Mouse (Mus musculus) G1E (cell line): ENCODE measurements around the gene Agbl3. TPM values are rescaled to one million over a fixed set of nuclear protein-coding genes. Genes with fewer than 3 reads are reported as not detected.

Experiments
- ATAC-seq: 2 replicates; pipeline ENCODE4 v1.8.0; 2016; ENCODE audit warnings: mild to moderate bottlenecking; ENCODE audit not compliant: insufficient number of reproducible peaks, poor library complexity, low FRiP score, severe bottlenecking; ENCODE audit errors: extremely low read depth
- DNase-seq: peaks from one replicate; pipeline ENCODE4 v3.0.0; 2012; ENCODE audit warnings: low spot score
- H3K27me3 ChIP-seq: 2 replicates; pipeline ENCODE4 v1.6.1; 2012; ENCODE audit warnings: mild to moderate bottlenecking, low read length, inconsistent platforms; ENCODE audit not compliant: insufficient read depth
- H3K36me3 ChIP-seq: replicated peaks from 2 replicates; pipeline ENCODE3; 2012; ENCODE audit warnings: mild to moderate bottlenecking, inconsistent platforms
- H3K4me1 ChIP-seq: 2 replicates; pipeline ENCODE4 v1.6.1; 2012; ENCODE audit warnings: low read depth, low read length, inconsistent platforms, mixed read lengths; ENCODE audit not compliant: insufficient read depth
- H3K4me3 ChIP-seq: 2 replicates; pipeline ENCODE4 v1.5.1; 2012; ENCODE audit warnings: low read depth, mild to moderate bottlenecking, inconsistent platforms, low read length, moderate library complexity, mixed read lengths
- H3K9me3 ChIP-seq: replicated peaks from 2 replicates; pipeline ENCODE4 v1.6.1; 2012; ENCODE audit warnings: inconsistent platforms
- CTCF ChIP-seq: IDR thresholded peaks from 2 replicates; pipeline ENCODE4 v1.5.1; 2012; ENCODE audit warnings: low read depth, low read length, inconsistent platforms, mixed read lengths
- GATA1 ChIP-seq: IDR thresholded peaks from 2 replicates; pipeline ENCODE4 v1.6.1; 2012; ENCODE audit warnings: borderline replicate concordance, low read length, inconsistent platforms, mixed read lengths
- GATA2 ChIP-seq: IDR thresholded peaks from 2 replicates; pipeline ENCODE4 v1.6.1; 2012; ENCODE audit warnings: low read depth, low read length, inconsistent platforms, borderline replicate concordance
- POLR2AphosphoS5 ChIP-seq: IDR thresholded peaks from 2 replicates; pipeline ENCODE4 v1.6.1; 2012; ENCODE audit warnings: low read depth, low read length, inconsistent platforms; ENCODE audit not compliant: insufficient replicate concordance
- TAL1 ChIP-seq: conservative IDR thresholded peaks from 2 replicates; pipeline ENCODE4 v1.6.1; 2012; ENCODE audit warnings: low read depth, low read length, inconsistent platforms, mixed read lengths
- polyA plus RNA-seq: library from polyadenylated mRNA; stranded (reverse); fragments of >175 nt; gene quantifications from 2 replicates; pipeline ENCODE4 v1.2.3, GENCODE M21; 2012
- total RNA-seq, 2 experiments: library from RNA; stranded (forward) in 1 of 2; stranded (reverse) in 1 of 2; fragments of 200-1000 nt in 1 of 2; fragments of >200 nt in 1 of 2; fragmentation: Nextera tagmentation in 1 of 2; gene quantifications; 2 replicates each; pipeline ENCODE4 v1.2.3; 2014 to 2017

The Agbl3 gene
- total and polyA plus RNA-seq, 3 experiments, result 0.22 TPM; not detected in 2

GRCm38 (mm10) chr6:34879101-34879740 is 99.0 kb downstream of the Agbl3 start:
- Histone ChIP-seq H3K36me3 (peaks cover 76% of the 10 kb centered on the region), H3K4me1 (peaks cover 39% of the 10 kb centered on the region), H3K4me3 (no peak overlapping the region), H3K27me3 (no peaks in the 10 kb centered on the region), H3K9me3 (no peaks in the 10 kb centered on the region)
- TF ChIP-seq TAL1 (no peak), POLR2AphosphoS5 (no peak), GATA2 (no peak), CTCF (no peak), GATA1 (no peak)
- DNase-seq (no peak), ATAC-seq (no peak)

- DNase-seq (no peak), ATAC-seq (no peak)
- H3K9me3 ChIP-seq, result no peaks in the 10 kb centered on the region
- peaks cover 76% of the 10 kb centered on the region for H3K36me3 ChIP-seq
- TF ChIP-seq GATA1, result no peak
- no peak for TF ChIP-seq GATA2
- no peak for TF ChIP-seq POLR2AphosphoS5
- TF ChIP-seq CTCF, result no peak
- TF ChIP-seq TAL1, result no peak
- no peaks in the 10 kb centered on the region for H3K27me3 ChIP-seq
- H3K4me1 ChIP-seq, result peaks cover 31% of the 10 kb centered on the region
- no peak overlapping the region for H3K4me3 ChIP-seq
Measured at GRCm38 (mm10) chr6:34879911-34880475, 99.8 kb downstream of the Agbl3 start.

- DNase-seq, result no peak
- ATAC-seq, result no peak
Measured at GRCm38 (mm10) chr6:34884724-34885123, 104.5 kb downstream of the Agbl3 start.

GRCm38 (mm10) chr6:34887131-34887850 is 107.1 kb downstream of the Agbl3 start:
- Histone ChIP-seq H3K27me3 (no peaks in the 10 kb centered on the region), H3K36me3 (peaks cover 93% of the 10 kb centered on the region), H3K4me1 (no peaks in the 10 kb centered on the region), H3K4me3 (no peak overlapping the region), H3K9me3 (no peaks in the 10 kb centered on the region)
- ATAC-seq (no peak), DNase-seq (no peak)
- TF ChIP-seq POLR2AphosphoS5 (no peak), GATA1 (no peak), CTCF (no peak), GATA2 (no peak), TAL1 (no peak)

More at GRCm38 (mm10) chr6:34884724-34885123, 104.5 kb downstream of the Agbl3 start:
- Histone ChIP-seq H3K9me3 (no peaks in the 10 kb centered on the region), H3K4me3 (no peak overlapping the region), H3K36me3 (peaks cover 92% of the 10 kb centered on the region), H3K27me3 (no peaks in the 10 kb centered on the region), H3K4me1 (no peaks in the 10 kb centered on the region)
- TF ChIP-seq TAL1, result no peak
- no peak for TF ChIP-seq POLR2AphosphoS5
- no peak for TF ChIP-seq GATA1
- no peak for TF ChIP-seq CTCF
- TF ChIP-seq GATA2, result no peak

- Histone ChIP-seq H3K9me3 (no peaks in the 10 kb centered on the region), H3K4me1 (no peaks in the 10 kb centered on the region), H3K27me3 (no peaks in the 10 kb centered on the region), H3K4me3 (no peak overlapping the region), H3K36me3 (peaks cover 95% of the 10 kb centered on the region)
- ATAC-seq (no peak), DNase-seq (no peak)
- no peak for TF ChIP-seq GATA1
- TF ChIP-seq TAL1, result no peak
- no peak for TF ChIP-seq CTCF
- no peak for TF ChIP-seq POLR2AphosphoS5
- TF ChIP-seq GATA2, result no peak
Measured at GRCm38 (mm10) chr6:34889185-34889584, 109.0 kb downstream of the Agbl3 start.

GRCm38 (mm10) chr6:34895569-34895968 is 115.3 kb downstream of the Agbl3 start:
- DNase-seq (no peak), ATAC-seq (no peak)
- TF ChIP-seq POLR2AphosphoS5, result no peak
- no peak for TF ChIP-seq GATA2
- no peak for TF ChIP-seq TAL1
- TF ChIP-seq CTCF, result no peak
- no peak for TF ChIP-seq GATA1
- no peaks in the 10 kb centered on the region for H3K27me3 ChIP-seq
- H3K36me3 ChIP-seq, result peaks cover 96% of the 10 kb centered on the region
- H3K4me1 ChIP-seq, result peaks cover 6% of the 10 kb centered on the region; the same call in 1 of the 2 replicates
- no peaks in the 10 kb centered on the region for H3K9me3 ChIP-seq
- H3K4me3 ChIP-seq, result no peak overlapping the region
